Mouse (Mus musculus) stomach, adult 2 months (tissue): Measurements from ENCODE around the gene Gipr. TPM values are rescaled to one million over a fixed set of nuclear protein-coding genes. Genes with fewer than 3 reads are reported as not detected.

ENCODE experiments used
- polyA plus RNA-seq: library from polyadenylated mRNA; depleted of rRNA; stranded (reverse); fragments of >200 nt; gene quantifications from 2 replicates; pipeline ENCODE4 v1.2.3, GENCODE M21; 2012; rRNA removed

The Gipr gene
- polyA plus RNA-seq, result 0.16 and 0.48 TPM in 2 replicates

DNA sequence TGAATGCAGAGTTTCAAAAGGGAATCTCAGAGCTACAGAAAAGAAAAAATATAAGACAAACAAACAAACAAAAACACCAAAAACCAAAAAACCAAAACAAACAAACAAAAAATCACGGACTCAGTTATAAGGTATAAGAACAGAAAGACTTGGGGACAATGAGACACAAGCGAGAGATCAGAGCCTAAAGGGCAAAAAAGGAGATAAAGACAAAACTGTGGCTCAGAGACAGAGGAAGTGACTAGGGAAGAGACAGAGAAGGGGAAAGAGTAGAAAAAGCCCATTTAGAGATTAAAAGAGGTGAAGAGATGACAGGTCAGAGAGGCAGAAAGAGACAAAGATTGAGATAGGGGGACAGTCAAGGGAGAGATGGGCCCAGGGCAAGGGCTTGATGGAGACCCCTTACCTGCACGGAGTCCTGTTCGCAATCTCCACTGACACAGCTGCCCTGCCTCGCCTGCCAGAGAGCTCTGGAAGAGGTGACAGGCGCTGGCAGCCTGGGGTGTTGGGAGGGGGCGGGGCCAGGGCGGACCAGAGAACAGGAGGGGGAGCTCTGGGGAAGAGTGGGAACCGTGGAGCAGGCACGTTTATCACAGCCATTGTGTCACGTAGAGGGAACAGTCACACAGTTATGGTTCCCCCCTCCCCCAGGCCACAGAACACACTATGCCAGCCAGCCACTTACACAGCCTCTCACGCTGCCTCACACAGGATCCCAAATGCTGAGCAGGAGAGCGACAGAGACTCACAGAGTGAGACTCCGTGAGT, at the start of gene Gipr:
Gene Gipr (minus strand): TSS at position 472 of the 768 bp plus-strand sequence.

DNA sequence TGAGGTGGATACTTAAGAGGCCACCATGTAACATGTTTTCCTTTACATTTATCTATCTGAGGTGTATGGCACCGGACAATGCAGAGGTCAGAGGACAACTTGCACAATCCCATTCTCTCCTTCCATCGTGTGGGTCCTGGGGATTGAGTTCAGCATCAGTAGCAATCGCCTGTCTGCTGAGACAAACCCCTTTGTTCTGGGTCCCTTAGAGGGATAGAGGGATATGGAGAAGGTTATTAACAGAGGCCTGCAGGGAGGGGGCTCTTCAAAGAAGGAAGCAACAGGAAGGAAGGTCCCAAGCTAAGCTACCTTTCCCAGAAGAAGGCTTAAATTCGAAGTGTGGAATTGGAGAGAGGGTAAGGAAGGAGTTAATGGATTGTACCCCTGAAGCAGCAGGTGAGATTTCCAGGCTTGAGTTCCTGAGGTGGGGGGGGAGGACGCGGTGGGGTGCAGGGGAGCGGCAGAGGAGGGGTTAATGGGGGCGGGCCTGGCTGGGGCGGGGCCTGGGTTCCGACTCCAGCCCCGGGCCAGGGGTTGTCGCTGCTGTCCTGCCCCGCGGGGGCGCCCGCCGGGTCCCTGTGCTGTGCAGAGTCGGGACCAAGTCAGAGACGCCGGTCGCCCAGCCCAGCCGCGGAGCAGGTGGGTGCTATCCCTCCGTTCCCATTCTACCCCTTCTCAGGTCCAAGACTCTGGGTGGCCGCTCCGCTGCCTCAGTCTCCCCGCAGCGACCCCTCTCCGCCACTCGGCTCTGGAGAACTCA, 46.2 kb upstream of the Gipr start, which contains the start of gene Gpr4:
Gene Gpr4 (plus strand): TSS at position 543 of the 760 bp plus-strand sequence.

DNA sequence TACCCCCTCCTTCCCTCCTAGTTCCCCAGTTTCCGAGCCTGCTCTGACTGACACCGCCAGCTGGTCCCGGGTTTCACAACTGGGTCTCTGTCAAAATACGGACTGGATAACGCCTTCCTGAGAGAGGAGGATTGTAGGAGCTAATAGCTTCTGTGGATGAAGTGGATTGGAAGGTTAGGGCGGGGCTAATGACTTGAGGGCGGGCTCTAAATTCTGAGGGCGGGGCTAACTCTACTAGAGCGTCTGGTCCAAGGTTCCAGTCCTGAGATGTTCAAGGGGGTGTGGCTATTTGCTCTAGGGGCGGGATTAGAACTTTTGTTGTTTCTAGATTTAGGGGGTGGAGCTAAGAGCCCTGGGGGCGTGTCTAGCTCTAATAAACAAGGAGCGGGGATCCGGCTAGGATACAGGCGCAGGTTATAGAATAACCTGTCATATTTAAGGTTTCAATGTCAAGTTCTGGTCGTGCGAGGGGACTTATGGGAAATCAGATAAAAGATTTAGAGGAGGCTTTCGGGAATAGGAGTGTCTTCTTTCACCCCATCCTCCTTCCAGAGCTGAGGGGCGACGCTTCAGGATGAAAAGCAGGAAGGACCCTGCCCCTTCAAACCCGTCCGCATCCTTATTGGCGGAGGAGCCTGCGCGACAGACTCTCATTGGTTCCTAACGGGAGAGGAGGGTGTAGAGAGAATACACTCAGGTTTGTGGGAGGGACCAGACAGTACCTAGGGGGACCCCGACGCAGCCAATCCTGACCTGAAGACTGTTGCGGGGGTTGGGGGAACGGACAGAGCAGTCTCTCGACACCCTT, 10.0 kb upstream of the Gipr start, which contains the start of gene Eml2:
Gene Eml2 (plus strand): TSS at position 714 of the 808 bp plus-strand sequence.

DNA sequence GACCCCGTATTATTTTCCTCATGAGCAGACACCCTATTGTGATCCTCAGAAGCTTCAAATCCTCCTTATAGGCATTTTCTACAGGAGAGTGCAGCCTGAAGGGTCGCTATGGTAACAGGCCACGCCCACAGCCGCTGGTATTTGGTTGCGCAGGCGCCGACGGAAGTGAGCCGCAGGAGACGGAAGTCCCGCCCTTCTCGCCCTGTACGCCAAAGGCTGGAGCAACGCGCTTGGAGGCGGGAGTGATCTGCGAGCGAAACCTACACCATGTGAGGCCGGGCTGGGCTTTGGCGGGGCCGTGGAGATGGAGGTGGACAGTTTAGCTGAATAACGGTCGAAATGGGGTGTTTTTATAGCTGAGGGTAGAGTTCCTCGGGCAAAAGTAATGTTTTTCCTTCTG, 16.3 kb downstream of the Gipr start, which contains the start of gene Snrpd2:
Gene Snrpd2 (plus strand): TSS at position 97 of the 400 bp plus-strand sequence.

DNA sequence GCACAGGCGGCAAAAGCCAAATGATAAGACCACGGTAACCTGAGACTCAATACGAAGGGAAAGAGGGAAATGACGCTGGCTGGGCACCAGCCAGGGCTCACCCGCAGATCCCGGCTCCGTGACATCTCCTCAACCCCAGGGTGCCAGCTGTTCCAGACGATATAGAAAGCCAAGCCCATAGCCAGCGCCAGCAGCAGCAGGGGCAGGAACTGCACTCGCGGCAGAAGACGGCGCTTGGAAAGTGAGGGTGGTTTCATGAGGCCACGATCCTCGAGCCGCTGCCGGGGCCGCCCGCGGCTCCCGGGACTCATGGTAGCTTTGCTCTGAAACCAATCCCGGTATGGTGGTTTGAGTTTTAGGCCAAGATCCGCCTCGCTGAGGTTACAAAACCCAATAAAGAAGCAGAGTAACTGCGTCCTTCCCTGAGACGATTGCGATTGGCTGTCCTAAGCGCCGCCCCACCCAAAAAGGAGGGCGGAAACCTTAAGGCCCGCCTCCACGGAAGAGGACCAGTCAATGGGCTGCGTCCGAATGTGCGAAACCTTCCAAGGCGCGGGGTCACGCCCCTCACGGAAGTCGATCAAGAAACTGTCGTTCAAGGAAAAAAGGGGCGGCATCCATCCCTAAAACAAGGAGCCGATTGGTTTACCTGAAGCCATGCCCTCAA, 16.9 kb downstream of the Gipr start, which contains the start of gene Qpctl:
Gene Qpctl (minus strand): TSS at position 417 of the 667 bp plus-strand sequence.

DNA sequence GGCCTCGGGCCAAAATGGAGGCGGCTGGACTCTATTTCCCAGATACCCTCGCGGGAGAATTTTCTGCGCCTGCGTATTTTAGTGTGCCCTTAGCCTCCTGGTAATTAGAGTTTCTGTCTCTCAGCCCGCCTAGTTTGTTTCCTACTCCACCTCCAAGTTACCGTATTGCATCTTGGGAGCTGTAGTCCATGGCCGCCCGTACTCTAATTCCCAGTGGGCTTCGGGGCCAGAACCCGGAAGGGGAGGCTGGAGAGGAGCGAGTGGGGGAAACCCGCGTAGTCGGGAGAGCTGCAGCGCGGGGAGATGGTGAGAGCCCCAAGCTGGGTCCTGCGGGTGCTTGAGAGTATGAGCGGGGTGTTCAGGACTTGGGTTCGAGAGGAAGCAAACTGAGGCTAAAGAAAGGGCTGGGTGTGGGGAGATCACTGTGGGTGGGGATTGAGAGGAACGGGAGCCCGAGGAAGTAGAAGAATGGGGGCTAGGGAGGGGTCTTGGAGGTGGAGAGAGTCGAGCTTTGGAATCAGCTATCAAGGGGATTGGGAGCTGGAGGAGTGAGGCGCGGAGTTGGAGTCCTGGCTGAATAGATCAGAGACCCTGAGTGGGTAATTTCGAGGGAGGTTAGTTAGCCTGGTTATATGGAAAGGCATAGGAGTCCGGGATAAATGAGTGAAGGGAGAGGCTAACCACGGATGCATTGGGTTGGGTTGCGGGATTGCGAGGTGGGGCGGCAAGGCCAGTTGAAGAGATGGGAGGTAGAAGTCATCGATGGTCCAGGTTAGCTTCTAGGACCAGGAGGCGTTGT, 46.1 kb downstream of the Gipr start, which contains the start of gene Fbxo46:
Gene Fbxo46 (plus strand): TSS at position 229 of the 799 bp plus-strand sequence.

DNA sequence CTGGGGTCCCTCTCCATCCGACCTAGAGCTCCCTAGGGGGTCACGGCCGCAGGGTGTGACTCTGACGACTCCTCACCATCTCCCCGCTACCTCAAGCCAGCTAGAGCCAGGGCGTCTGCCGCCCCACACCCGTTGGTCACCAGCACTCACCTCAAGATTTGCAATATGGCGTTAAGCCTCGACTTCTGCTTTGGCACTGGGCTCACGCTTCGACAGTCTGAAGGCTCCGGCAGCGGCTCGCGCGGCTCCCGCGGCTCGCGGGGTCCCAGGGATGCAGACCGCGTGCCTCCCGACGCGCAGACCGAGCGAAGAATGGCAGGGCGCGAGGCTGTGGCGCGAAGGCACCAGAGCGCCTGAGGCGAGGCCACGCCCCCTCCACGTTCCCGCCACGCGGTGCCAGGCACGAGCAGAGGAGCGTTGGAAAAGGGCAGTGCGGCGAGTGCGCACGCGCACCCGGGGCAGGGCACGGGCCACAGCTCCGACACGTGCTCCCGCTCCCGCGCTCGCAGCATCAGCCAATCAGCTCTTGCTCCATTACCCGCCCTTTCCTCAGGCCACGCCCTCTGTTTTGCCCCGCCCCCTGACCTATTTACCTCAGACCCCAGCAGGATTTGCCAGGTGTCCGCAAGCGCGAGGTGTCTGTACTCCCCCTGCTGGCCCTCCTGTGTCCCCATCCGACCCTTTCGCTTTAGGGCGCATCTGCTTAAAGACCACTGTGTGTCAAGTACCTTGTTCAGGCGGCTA, 47.7 kb downstream of the Gipr start, which contains the start of gene Gm4969:
Gene Gm4969 (minus strand): TSS at position 341 of the 744 bp plus-strand sequence.

Other genes with a start within 250 kb of the Gipr start
- gene Nova2, start 240.2 kb downstream of the Gipr start, polyA plus RNA-seq, result 0.28 and 0.38 TPM in 2 replicates
- not detected in 2 replicates for gene Nanos2, start 178.7 kb downstream of the Gipr start, polyA plus RNA-seq
- gene Mypop, start 174.9 kb downstream of the Gipr start, polyA plus RNA-seq, result 5.5 and 6.7 TPM in 2 replicates
- gene Irf2bp1, start 162.1 kb downstream of the Gipr start, polyA plus RNA-seq, result 18.4 and 26.7 TPM in 2 replicates
- gene Foxa3, start 142.6 kb downstream of the Gipr start, polyA plus RNA-seq, result 50.7 and 52.1 TPM in 2 replicates
- 47.9 and 60.8 TPM in 2 replicates for gene Sympk, start 141.8 kb downstream of the Gipr start, polyA plus RNA-seq
- 0.18 TPM in 1 of 2 replicates, not detected in the other for gene Rsph6a, start 111.4 kb downstream of the Gipr start, polyA plus RNA-seq
- 21.7 and 24.0 TPM in 2 replicates for gene Dmwd, start 89.9 kb downstream of the Gipr start, polyA plus RNA-seq
- 706 and 850 TPM in 2 replicates for gene Dmpk, start 82.3 kb downstream of the Gipr start, polyA plus RNA-seq
- gene Six5, start 71.5 kb downstream of the Gipr start, polyA plus RNA-seq, result 27.1 and 28.4 TPM in 2 replicates
- gene Gm4969, start 47.8 kb downstream of the Gipr start, polyA plus RNA-seq, result 0.05 and 0.11 TPM in 2 replicates
- gene Fbxo46, start 46.3 kb downstream of the Gipr start, polyA plus RNA-seq, result 4.7 and 6.4 TPM in 2 replicates
- 7.6 and 10.2 TPM in 2 replicates for gene Qpctl, start 16.8 kb downstream of the Gipr start, polyA plus RNA-seq
- 3.1 and 3.8 TPM in 2 replicates for gene Snrpd2, start 16.4 kb downstream of the Gipr start, polyA plus RNA-seq
- gene Eml2, start 10.3 kb upstream of the Gipr start, polyA plus RNA-seq, result 25.7 and 35.9 TPM in 2 replicates
- 5.0 and 5.8 TPM in 2 replicates for gene Gpr4, start 46.4 kb upstream of the Gipr start, polyA plus RNA-seq
- gene Opa3, start 62.2 kb upstream of the Gipr start, polyA plus RNA-seq, result 15.9 and 16.9 TPM in 2 replicates
- 232 and 302 TPM in 2 replicates for gene Vasp, start 105.7 kb upstream of the Gipr start, polyA plus RNA-seq
- gene Ppm1n, start 113.9 kb upstream of the Gipr start, polyA plus RNA-seq, result 0.23 and 1.3 TPM in 2 replicates
- gene Rtn2, start 116.5 kb upstream of the Gipr start, polyA plus RNA-seq, result 25.7 and 26.9 TPM in 2 replicates
- gene Fosb, start 143.9 kb upstream of the Gipr start, polyA plus RNA-seq, result 1.1 and 2.1 TPM in 2 replicates
- 16.8 and 21.2 TPM in 2 replicates for gene Ercc1, start 178.7 kb upstream of the Gipr start, polyA plus RNA-seq
- gene Cd3eap, start 193.4 kb upstream of the Gipr start, polyA plus RNA-seq, result 3.9 and 7.8 TPM in 2 replicates
- 21.4 and 23.5 TPM in 2 replicates for gene Ppp1r13l, start 193.6 kb upstream of the Gipr start, polyA plus RNA-seq
- gene Ercc2, start 215.9 kb upstream of the Gipr start, polyA plus RNA-seq, result 25.1 and 27.9 TPM in 2 replicates
- 16.2 and 18.5 TPM in 2 replicates for gene Klc3, start 238.0 kb upstream of the Gipr start, polyA plus RNA-seq
- gene Ckm, start 238.6 kb upstream of the Gipr start, polyA plus RNA-seq, result 315 and 356 TPM in 2 replicates